Mouse (Mus musculus): ENCODE measurements around the gene Arr3. TPM values are rescaled to one million over a fixed set of nuclear protein-coding genes. Genes with fewer than 3 reads are reported as not detected.

Gene Arr3
- total RNA-seq, 1 experiment: not detected

DNA sequence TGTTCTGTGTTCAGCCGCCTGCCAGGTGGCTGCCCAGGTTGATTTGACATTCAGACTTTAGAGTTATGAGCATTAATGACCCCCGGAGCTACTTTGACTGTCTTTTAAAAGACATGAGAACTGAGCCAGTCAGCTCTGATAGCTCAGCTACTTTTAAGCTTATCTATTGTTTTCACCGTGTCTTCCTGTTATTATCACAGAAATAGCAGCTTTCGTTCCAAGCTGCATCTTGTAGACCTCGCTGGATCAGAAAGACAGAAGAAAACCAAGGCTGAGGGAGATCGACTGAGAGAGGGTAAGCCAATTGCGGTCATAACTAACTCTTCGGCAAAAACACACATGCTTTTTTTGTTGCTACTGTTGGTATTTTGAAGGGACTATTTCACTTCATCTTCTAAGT, 33.2 kb downstream of the Arr3 start:
- no peak overlapping the region for H3K4me3 ChIP-seq (ENCODE audit: insufficient read depth in 1 of 2, low read depth in 1 of 2, low read length in 2 of 2, poor library complexity in 1 of 2, severe bottlenecking in 1 of 2)
- no peak overlapping the region for H3K9ac ChIP-seq (ENCODE audit: insufficient read depth, low read depth, low read length, poor library complexity, severe bottlenecking)
- in situ Hi-C loops (cut with MboI; ENCODE audit: low sequenced_read_pairs in 2 of 2, unreplicated experiment in 2 of 2): no loop called here
- peaks cover 7% of the 10 kb centered on the region; the same call in 1 of the 2 replicates for H3K36me3 ChIP-seq (ENCODE audit: control insufficient read depth, insufficient read depth, low read length, poor library complexity, severe bottlenecking)
- no peak for DNase-seq (ENCODE audit: low read depth, low spot score)
- no peaks in the 10 kb centered on the region for H3K9me3 ChIP-seq (ENCODE audit: control insufficient read depth, insufficient read depth, low read depth, low read length)
- no peak overlapping the region for H3K27ac ChIP-seq (ENCODE audit: insufficient read depth, low read depth, low read length, poor library complexity, severe bottlenecking)
- TF ChIP-seq ZC3H11A (IDR thresholded peaks at IDR 0.05; ENCODE audit: borderline replicate concordance, low read depth, low read length) (no peak), MAFK (IDR thresholded peaks at IDR 0.05; ENCODE audit: insufficient read depth, low read depth, low read length) (no peak), CHD2 (IDR thresholded peaks at IDR 0.05; ENCODE audit: low read depth, low read length) (no peak), ZNF384 (IDR thresholded peaks at IDR 0.05; ENCODE audit: low read depth, low read length) (no peak), HCFC1 (IDR thresholded peaks at IDR 0.05; ENCODE audit: borderline replicate concordance, insufficient read depth, low read length) (no peak)
- H3K4me1 ChIP-seq (ENCODE audit: control insufficient read depth in 2 of 2, insufficient read depth in 2 of 2, low read length in 2 of 2, poor library complexity in 1 of 2): no peaks in the 10 kb centered on the region

GRCm38 (mm10) chrX:100652848-100653247, 47.6 kb downstream of the Arr3 start:
- Histone ChIP-seq H3K36me3 (ENCODE audit: control insufficient read depth, insufficient read depth, low read length, poor library complexity, severe bottlenecking) (no peaks in the 10 kb centered on the region; the same call in 1 of the 2 replicates), H3K4me3 (ENCODE audit: insufficient read depth in 1 of 2, low read depth in 1 of 2, low read length in 2 of 2, poor library complexity in 1 of 2, severe bottlenecking in 1 of 2) (no peak overlapping the region), H3K4me1 (ENCODE audit: control insufficient read depth in 2 of 2, insufficient read depth in 2 of 2, low read length in 2 of 2, poor library complexity in 1 of 2) (no peaks in the 10 kb centered on the region), H3K9me3 (ENCODE audit: control insufficient read depth, insufficient read depth, low read depth, low read length) (no peaks in the 10 kb centered on the region), H3K27ac (ENCODE audit: insufficient read depth, low read depth, low read length, poor library complexity, severe bottlenecking) (no peak overlapping the region), H3K9ac (ENCODE audit: insufficient read depth, low read depth, low read length, poor library complexity, severe bottlenecking) (no peak overlapping the region)
- DNase-seq (ENCODE audit: low read depth, low spot score): no peak
- in situ Hi-C loops (cut with MboI; ENCODE audit: low sequenced_read_pairs in 2 of 2, unreplicated experiment in 2 of 2): no loop called here
- TF ChIP-seq CHD2 (IDR thresholded peaks at IDR 0.05; ENCODE audit: low read depth, low read length) (no peak), ZNF384 (IDR thresholded peaks at IDR 0.05; ENCODE audit: low read depth, low read length) (no peak), HCFC1 (IDR thresholded peaks at IDR 0.05; ENCODE audit: borderline replicate concordance, insufficient read depth, low read length) (no peak), ZC3H11A (IDR thresholded peaks at IDR 0.05; ENCODE audit: borderline replicate concordance, low read depth, low read length) (no peak), MAFK (IDR thresholded peaks at IDR 0.05; ENCODE audit: insufficient read depth, low read depth, low read length) (no peak)

DNA sequence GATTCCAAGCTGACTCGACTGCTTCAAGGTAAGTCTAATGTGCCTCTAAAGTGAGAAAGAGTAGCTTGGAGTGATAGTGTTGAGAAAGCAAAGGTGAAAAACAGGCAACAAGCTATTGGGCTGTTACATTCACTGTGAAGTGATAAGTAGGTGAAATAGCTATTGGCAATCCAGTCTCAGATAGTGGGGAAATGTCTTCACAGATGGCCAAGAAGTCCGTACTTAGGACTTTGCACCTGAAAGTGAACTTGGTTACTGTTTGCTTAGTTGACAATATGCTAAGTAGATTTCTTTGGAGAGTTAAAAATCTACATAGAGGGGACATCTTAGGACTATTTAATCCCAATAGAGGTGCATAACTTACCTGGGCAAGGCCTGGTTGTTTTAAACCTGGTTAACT, 59.5 kb downstream of the Arr3 start:
- TF ChIP-seq ZC3H11A (IDR thresholded peaks at IDR 0.05; ENCODE audit: borderline replicate concordance, low read depth, low read length) (no peak), MAFK (IDR thresholded peaks at IDR 0.05; ENCODE audit: insufficient read depth, low read depth, low read length) (no peak), HCFC1 (IDR thresholded peaks at IDR 0.05; ENCODE audit: borderline replicate concordance, insufficient read depth, low read length) (no peak), ZNF384 (IDR thresholded peaks at IDR 0.05; ENCODE audit: low read depth, low read length) (no peak), CHD2 (IDR thresholded peaks at IDR 0.05; ENCODE audit: low read depth, low read length) (no peak)
- in situ Hi-C loops (cut with MboI; ENCODE audit: low sequenced_read_pairs in 2 of 2, unreplicated experiment in 2 of 2): no loop called here
- Histone ChIP-seq H3K4me3 (ENCODE audit: insufficient read depth in 1 of 2, low read depth in 1 of 2, low read length in 2 of 2, poor library complexity in 1 of 2, severe bottlenecking in 1 of 2) (no peak overlapping the region), H3K27ac (ENCODE audit: insufficient read depth, low read depth, low read length, poor library complexity, severe bottlenecking) (no peak overlapping the region), H3K4me1 (ENCODE audit: control insufficient read depth in 2 of 2, insufficient read depth in 2 of 2, low read length in 2 of 2, poor library complexity in 1 of 2) (no peaks in the 10 kb centered on the region), H3K36me3 (ENCODE audit: control insufficient read depth, insufficient read depth, low read length, poor library complexity, severe bottlenecking) (no peaks in the 10 kb centered on the region; the same call in 1 of the 2 replicates), H3K9ac (ENCODE audit: insufficient read depth, low read depth, low read length, poor library complexity, severe bottlenecking) (no peak overlapping the region), H3K9me3 (ENCODE audit: control insufficient read depth, insufficient read depth, low read depth, low read length) (no peaks in the 10 kb centered on the region)
- no peak for DNase-seq (ENCODE audit: low read depth, low spot score)

Other genes with a start within 250 kb of the Arr3 start
- 3.7 and 4.6 TPM in 2 replicates for gene Otud6a, start 176.5 kb upstream of the Arr3 start, total RNA-seq (2012; rRNA removed)
- gene Awat2, start 162.8 kb upstream of the Arr3 start, total RNA-seq (2012; rRNA removed): 1.2 and 1.6 TPM in 2 replicates
- 83.4 and 118 TPM in 2 replicates for gene Igbp1, start 111.2 kb upstream of the Arr3 start, total RNA-seq (2012; rRNA removed)
- not detected in 2 replicates for gene Dgat2l6, start 80.7 kb upstream of the Arr3 start, total RNA-seq (2012; rRNA removed)
- gene Awat1, start 33.2 kb upstream of the Arr3 start, total RNA-seq (2012; rRNA removed): not detected in 2 replicates
- 0.05 TPM in 1 of 2 replicates, not detected in the other for gene P2ry4, start 10.6 kb upstream of the Arr3 start, total RNA-seq (2012; rRNA removed)
- 24.5 and 25.4 TPM in 2 replicates for gene Kif4, start 20.2 kb downstream of the Arr3 start, total RNA-seq (2012; rRNA removed)
- gene Pdzd11, start 21.1 kb downstream of the Arr3 start, total RNA-seq (2012; rRNA removed): 22.3 and 38.7 TPM in 2 replicates
- 0.22 and 0.32 TPM in 2 replicates for gene Gdpd2, start 124.4 kb downstream of the Arr3 start, total RNA-seq (2012; rRNA removed)
- gene Dlg3, start 162.2 kb downstream of the Arr3 start, total RNA-seq (2012; rRNA removed): 13.1 and 15.3 TPM in 2 replicates

Measured in ES-E14 (cell line).